Mouse (Mus musculus) CH12.LX (cell line): ENCODE results near the gene Cep112.

Experiments used
- CTCF ChIP-seq, 2 experiments: IDR thresholded peaks in 1 of 2; conservative IDR thresholded peaks in 1 of 2; 2 replicates each; pipeline ENCODE4 v1.5.1; 2011 to 2012; ENCODE audit warnings: low read depth in 2 of 2, low read length in 2 of 2, improper control_type of control experiment in 1 of 2, inconsistent platforms in 1 of 2, mild to moderate bottlenecking in 1 of 2, moderate library complexity in 1 of 2
- EP300 ChIP-seq: IDR thresholded peaks from 2 replicates; pipeline ENCODE4 v1.6.1; 2011; ENCODE audit warnings: low read length, improper control_type of control experiment

DNA sequence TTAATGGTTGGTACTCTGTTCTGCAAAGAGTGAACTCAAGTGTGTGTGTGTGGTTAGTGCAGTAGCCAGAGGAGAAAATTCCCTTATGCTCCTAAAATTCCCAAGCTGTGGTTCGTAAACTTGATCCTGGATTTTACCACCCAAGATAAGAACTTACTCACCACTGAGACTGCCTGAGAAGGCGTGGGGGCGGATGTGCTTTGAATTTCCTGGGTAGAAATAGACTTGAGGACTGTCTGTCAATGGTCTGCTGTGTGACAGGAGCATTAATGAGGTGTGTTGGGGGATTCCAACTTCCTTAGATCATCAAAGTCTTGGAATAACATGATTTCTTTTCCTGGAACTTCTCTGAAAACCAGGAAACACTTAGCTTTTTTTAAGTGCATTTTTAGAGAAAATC, 374.7 kb downstream of the Cep112 start:
- TF ChIP-seq EP300: no peak
- TF ChIP-seq CTCF (conservative IDR thresholded peaks at IDR 0.05 in 1 of 2, IDR thresholded peaks at IDR 0.05 in 1 of 2; ENCODE audit: low read depth in 2 of 2, low read length in 2 of 2): no peak
